9 mouse cellular contexts compared by ENCODE assay signal in the genomic region with DNA sequence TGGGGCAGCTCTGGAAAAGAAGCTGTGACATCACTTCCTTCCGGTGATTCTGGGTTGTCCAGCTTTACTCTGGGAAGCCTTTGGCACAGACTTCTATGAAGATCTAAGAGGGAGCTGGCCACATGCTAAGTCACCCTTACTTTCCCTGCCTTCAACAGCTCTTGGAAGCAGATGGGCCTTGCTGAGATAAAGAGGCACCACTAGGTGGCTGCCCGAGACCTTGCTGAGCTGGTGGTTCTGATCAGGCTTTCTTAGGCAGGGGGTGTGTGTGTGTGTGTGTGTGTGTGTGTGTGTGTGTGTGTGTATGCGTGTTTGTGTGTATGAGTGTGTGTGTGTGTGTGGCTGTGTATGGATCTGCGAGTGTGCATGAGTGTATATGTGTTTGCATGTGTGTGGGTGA. TPM values are rescaled to one million over a fixed set of nuclear protein-coding genes. Genes with fewer than 3 reads are reported as not detected.
DNase-seq lines count a peak whose midpoint lies in the region; ATAC-seq lines count a peak whose summit lies in the region.
"Had no signal": no experiment of that assay in that cellular context is flagged by ENCODE, and none has a peak within 500 bp of the region (broad histone marks: within the 10 kb centered on the region; RNA-seq: fewer than 3 reads in every experiment).

No protein-coding gene starts in this region.

- H3K27me3 ChIP-seq in embryonic facial prominence, embryonic 14.5 days (replicated peaks; ENCODE audit: control insufficient read depth, insufficient read depth, low read length), result no peaks in the 10 kb centered on the region
- peaks cover 18% of the 10 kb centered on the region; the same call in 1 of the 2 replicates for H3K27me3 ChIP-seq in hindbrain, embryonic 10.5 days (ENCODE audit: insufficient read depth, poor library complexity, severe bottlenecking)
- H3K27me3 ChIP-seq: embryonic facial prominence, embryonic 15.5 days had no signal

- no peaks in the 10 kb centered on the region for H3K9me3 ChIP-seq in embryonic facial prominence, embryonic 14.5 days (ENCODE audit: control insufficient read depth, low read length)
- H3K9me3 ChIP-seq in hindbrain, embryonic 10.5 days, result no peaks in the 10 kb centered on the region
- H3K9me3 ChIP-seq: embryonic facial prominence, embryonic 15.5 days had no signal

- peaks cover 49% of the 10 kb centered on the region for H3K4me1 ChIP-seq in embryonic facial prominence, embryonic 14.5 days (ENCODE audit: control insufficient read depth, insufficient read depth, low read length)
- H3K4me1 ChIP-seq in hindbrain, embryonic 10.5 days (replicated peaks), result peaks cover 22% of the 10 kb centered on the region

- H3K4me3 ChIP-seq in embryonic facial prominence, embryonic 14.5 days (ENCODE audit: low read depth, low read length), result no peak overlapping the region
- no peak overlapping the region for H3K4me3 ChIP-seq in hindbrain, embryonic 10.5 days
- H3K4me3 ChIP-seq: embryonic facial prominence, embryonic 15.5 days had no signal

- WGBS in embryonic facial prominence, embryonic 14.5 days, result 27% methylated on average over 4 of the region's 4 CpGs
- WGBS in hindbrain, embryonic 10.5 days, result 39% methylated on average over 4 of the region's 4 CpGs

- ATAC-seq in embryonic facial prominence, embryonic 14.5 days (ENCODE audit: low read depth), result peak; percentile 35; the same call in 1 of the 2 replicates

- peak overlapping the region; percentile 6; the same call in 1 of the 2 replicates for H3K9ac ChIP-seq in embryonic facial prominence, embryonic 14.5 days (ENCODE audit: low read depth, low read length)
- H3K9ac ChIP-seq: embryonic facial prominence, embryonic 15.5 days had no signal

- H3K36me3 ChIP-seq in embryonic facial prominence, embryonic 14.5 days (ENCODE audit: control insufficient read depth, insufficient read depth, low read length), result no peaks in the 10 kb centered on the region
- no peaks in the 10 kb centered on the region for H3K36me3 ChIP-seq in hindbrain, embryonic 10.5 days
- H3K36me3 ChIP-seq: embryonic facial prominence, embryonic 15.5 days had no signal

- H3K4me2 ChIP-seq in embryonic facial prominence, embryonic 14.5 days (ENCODE audit: low read depth, low read length), result no peak overlapping the region
- H3K4me2 ChIP-seq: embryonic facial prominence, embryonic 15.5 days had no signal

- DNase-seq in 416B (ENCODE audit: low read depth), result peak; percentile 20
- DNase-seq in NIH3T3 (ENCODE audit: low read depth), result peak; percentile 85
- DNase-seq in embryonic facial prominence, embryonic 14.5 days (ENCODE audit: low spot score), result peak; percentile 88
- peak; percentile 55 for DNase-seq in hindbrain, embryonic 10.5 days (ENCODE audit: low spot score)
- peak; percentile 57 for DNase-seq in layer of hippocampus, adult 9-11 months
- DNase-seq in lung, postnatal 25 days (ENCODE audit: low spot score), result peak; percentile 39
- DNase-seq in right cerebral cortex, postnatal 25 days, result peak; percentile 39
- DNase-seq in spleen, postnatal 4 days (ENCODE audit: low spot score in 2 of 2), result no peak

- no peak overlapping the region; the same call in 1 of the 2 replicates for H3K27ac ChIP-seq in embryonic facial prominence, embryonic 14.5 days (replicated peaks; ENCODE audit: low read depth, low read length)
- H3K27ac ChIP-seq in hindbrain, embryonic 10.5 days, result no peak overlapping the region

RNA-seq across cellular contexts. Expression of a gene that starts 13.4 kb away (rescaled TPM):
- 9.3 and 10.4 TPM in 2 replicates for polyA plus RNA-seq in embryonic facial prominence, embryonic 14.5 days (2014; fragmentation: Nextera tagmentation; extraction: Ambion mirVana)
- 8.1 and 8.9 TPM in 2 replicates for polyA plus RNA-seq in hindbrain, embryonic 10.5 days (2016; fragmentation: Nextera tagmentation; extraction: Ambion mirVana)

Comparison
In these comparisons a context has a peak if more than half of its experiments do, and no peak if none do; other contexts are left out.
1. DNase-seq: peak in 416B (single experiment), NIH3T3 (single experiment), embryonic facial prominence, embryonic 14.5 days (single experiment), hindbrain, embryonic 10.5 days (single experiment), layer of hippocampus, adult 9-11 months (single experiment), lung, postnatal 25 days (single experiment) and right cerebral cortex, postnatal 25 days (single experiment); none in spleen, postnatal 4 days (0 of 2).